9 mouse cellular contexts compared by ENCODE assay signal in genomic region chr5:136905630-136906029, GRCm38 (mm10). TPM values are rescaled to one million over a fixed set of nuclear protein-coding genes. Genes with fewer than 3 reads are reported as not detected.
DNase-seq lines count a peak whose midpoint lies in the region; ATAC-seq and TF ChIP-seq lines count a peak whose summit lies in the region.
"Had no signal": no experiment of that assay in that cellular context is flagged by ENCODE, and none has a peak within 500 bp of the region (broad histone marks: within the 10 kb centered on the region; RNA-seq: fewer than 3 reads in every experiment).

No protein-coding gene starts in this region.

- no peak overlapping the region for H3K4me2 ChIP-seq in liver, embryonic 13.5 days
- H3K4me2 ChIP-seq in liver, embryonic 12.5 days = no peak overlapping the region

- no peak for TF ChIP-seq POLR2A in spleen, adult 2 months (IDR thresholded peaks at IDR 0.05; ENCODE audit: low read depth, low read length)
- TF ChIP-seq POLR2A in cerebellum, adult 2 months (IDR thresholded peaks at IDR 0.05; ENCODE audit: borderline replicate concordance, insufficient read depth, low read length) = no peak

- peaks cover 12% of the 10 kb centered on the region; the same call in 1 of the 2 replicates for H3K4me1 ChIP-seq in liver, embryonic 13.5 days (replicated peaks)
- H3K4me1 ChIP-seq in liver, embryonic 12.5 days = peaks cover 11% of the 10 kb centered on the region; the same call in 1 of the 2 replicates
- no peaks in the 10 kb centered on the region for H3K4me1 ChIP-seq in spleen, adult 2 months (ENCODE audit: control insufficient read depth, insufficient read depth, insufficient read length)
- peaks cover 9% of the 10 kb centered on the region for H3K4me1 ChIP-seq in cerebellum, adult 2 months (ENCODE audit: control insufficient read depth, insufficient read depth, low read length)
- peaks cover 18% of the 10 kb centered on the region for H3K4me1 ChIP-seq in forebrain, embryonic 10.5 days

- no peaks in the 10 kb centered on the region for H3K27me3 ChIP-seq in liver, embryonic 13.5 days
- H3K27me3 ChIP-seq in liver, embryonic 12.5 days (replicated peaks) = no peaks in the 10 kb centered on the region
- no peaks in the 10 kb centered on the region for H3K27me3 ChIP-seq in spleen, adult 2 months (ENCODE audit: control insufficient read depth, insufficient read depth, low read length)
- no peaks in the 10 kb centered on the region for H3K27me3 ChIP-seq in cerebellum, adult 2 months (ENCODE audit: control insufficient read depth, insufficient read depth, low read length)
- H3K27me3 ChIP-seq in forebrain, embryonic 10.5 days (ENCODE audit: poor library complexity, severe bottlenecking) = no peaks in the 10 kb centered on the region
- H3K27me3 ChIP-seq: Patski had no signal

- TF ChIP-seq CTCF in spleen, adult 2 months (IDR thresholded peaks at IDR 0.05; ENCODE audit: extremely low read depth, insufficient read depth, insufficient read length, insufficient replicate concordance) = peak; percentile 35; the same call in 1 of the 2 replicates
- TF ChIP-seq CTCF in cerebellum, adult 2 months (IDR thresholded peaks at IDR 0.05; ENCODE audit: borderline replicate concordance, insufficient read depth, low read depth, low read length) = no peak; the same call in 1 of the 2 replicates

- no peak overlapping the region for H3K4me3 ChIP-seq in liver, embryonic 13.5 days (replicated peaks)
- H3K4me3 ChIP-seq in liver, embryonic 12.5 days = no peak overlapping the region
- no peak overlapping the region for H3K4me3 ChIP-seq in spleen, adult 2 months (ENCODE audit: extremely low read depth, insufficient read depth, insufficient read length)
- no peak overlapping the region for H3K4me3 ChIP-seq in cerebellum, adult 2 months (replicated peaks; ENCODE audit: insufficient read depth, low read depth, low read length)
- H3K4me3 ChIP-seq in forebrain, embryonic 10.5 days = no peak overlapping the region

- no peak overlapping the region for H3K27ac ChIP-seq in liver, embryonic 13.5 days
- H3K27ac ChIP-seq in liver, embryonic 12.5 days = no peak overlapping the region
- H3K27ac ChIP-seq in spleen, adult 2 months (ENCODE audit: insufficient read depth, low read length) = no peak overlapping the region
- H3K27ac ChIP-seq in cerebellum, adult 2 months (ENCODE audit: insufficient read depth, low read length) = no peak overlapping the region
- H3K27ac ChIP-seq in forebrain, embryonic 10.5 days = no peak overlapping the region

- H3K36me3 ChIP-seq in liver, embryonic 13.5 days = no peaks in the 10 kb centered on the region
- no peaks in the 10 kb centered on the region for H3K36me3 ChIP-seq in liver, embryonic 12.5 days
- no peaks in the 10 kb centered on the region for H3K36me3 ChIP-seq in spleen, adult 2 months (ENCODE audit: control insufficient read depth, insufficient read depth, low read length)
- peaks cover 2% of the 10 kb centered on the region; the same call in 1 of the 2 replicates for H3K36me3 ChIP-seq in forebrain, embryonic 10.5 days (replicated peaks)

- ATAC-seq in liver, embryonic 13.5 days (ENCODE audit: low read depth) = no peak
- no peak for ATAC-seq in liver, embryonic 12.5 days
- ATAC-seq: Patski had no signal

- H3K9ac ChIP-seq in liver, embryonic 13.5 days = no peak overlapping the region
- H3K9ac ChIP-seq in liver, embryonic 12.5 days = no peak overlapping the region

- WGBS in liver, embryonic 13.5 days (ENCODE audit: insufficient replicate concordance) = 29% methylated on average over 7 of the region's 7 CpGs
- WGBS in liver, embryonic 12.5 days (ENCODE audit: insufficient replicate concordance) = 35% methylated on average over 7 of the region's 7 CpGs
- 57% methylated on average over 7 of the region's 7 CpGs for WGBS in spleen, adult 2 months
- WGBS in cerebellum, adult 2 months = 51% methylated on average over 7 of the region's 7 CpGs
- WGBS in forebrain, embryonic 10.5 days = 51% methylated on average over 7 of the region's 7 CpGs

- no peaks in the 10 kb centered on the region for H3K9me3 ChIP-seq in liver, embryonic 13.5 days (replicated peaks)
- H3K9me3 ChIP-seq in liver, embryonic 12.5 days (replicated peaks) = no peaks in the 10 kb centered on the region
- peaks cover 2% of the 10 kb centered on the region; the same call in 1 of the 2 replicates for H3K9me3 ChIP-seq in forebrain, embryonic 10.5 days

- peak; percentile 43 for DNase-seq in embryo, embryonic 10.5 days (ENCODE audit: low spot score)
- DNase-seq in embryo, embryonic 11 days = no peak
- peak; percentile 13 for DNase-seq in liver, embryonic 13.5 days
- peak; percentile 30 for DNase-seq in adipocyte (ENCODE audit: low spot score)
- peak; percentile 27 to 39 for DNase-seq in spleen, adult 2 months (ENCODE audit: low read depth in 1 of 2, low spot score in 2 of 2)
- no peak for DNase-seq in cerebellum, adult 2 months
- no peak for DNase-seq in forebrain, embryonic 10.5 days (ENCODE audit: extremely low spot score, low spot score)

RNA-seq across cellular contexts. Expression of gene Ift22, which starts 2.3 kb away (rescaled TPM):
- polyA plus RNA-seq in liver, embryonic 13.5 days (2015; fragmentation: Nextera tagmentation; extraction: Ambion mirVana) = 13.3 and 13.7 TPM in 2 replicates
- 15.4 and 15.7 TPM in 2 replicates for polyA plus RNA-seq in liver, embryonic 12.5 days (2016; fragmentation: Nextera tagmentation; extraction: Ambion mirVana)
- polyA plus RNA-seq in spleen, adult 2 months (2012; rRNA removed) = 6.3 and 8.3 TPM in 2 replicates
- polyA plus RNA-seq in cerebellum, adult 2 months (2012; rRNA removed) = 58.7 and 63.1 TPM in 2 replicates
- 107 and 113 TPM in 2 replicates for polyA plus RNA-seq in forebrain, embryonic 10.5 days (2016; fragmentation: Nextera tagmentation; extraction: Ambion mirVana)

RNA-seq across cellular contexts. Expression of gene Col26a1, which starts 22.6 kb away (rescaled TPM):
- polyA plus RNA-seq in liver, embryonic 13.5 days (2015; fragmentation: Nextera tagmentation; extraction: Ambion mirVana) = 1.3 and 1.8 TPM in 2 replicates
- 2.6 and 4.0 TPM in 2 replicates for polyA plus RNA-seq in liver, embryonic 12.5 days (2016; fragmentation: Nextera tagmentation; extraction: Ambion mirVana)
- 0.87 and 0.98 TPM in 2 replicates for polyA plus RNA-seq in spleen, adult 2 months (2012; rRNA removed)
- polyA plus RNA-seq in cerebellum, adult 2 months (2012; rRNA removed) = 3.2 and 4.0 TPM in 2 replicates
- polyA plus RNA-seq in forebrain, embryonic 10.5 days (2016; fragmentation: Nextera tagmentation; extraction: Ambion mirVana) = 48.6 and 48.9 TPM in 2 replicates

RNA-seq across cellular contexts. Expression of gene Fis1, which starts 47.4 kb away (rescaled TPM):
- 190 and 196 TPM in 2 replicates for polyA plus RNA-seq in liver, embryonic 13.5 days (2015; fragmentation: Nextera tagmentation; extraction: Ambion mirVana)
- polyA plus RNA-seq in liver, embryonic 12.5 days (2016; fragmentation: Nextera tagmentation; extraction: Ambion mirVana) = 210 and 211 TPM in 2 replicates
- 130 and 172 TPM in 2 replicates for polyA plus RNA-seq in spleen, adult 2 months (2012; rRNA removed)
- 408 and 473 TPM in 2 replicates for polyA plus RNA-seq in cerebellum, adult 2 months (2012; rRNA removed)
- 243 and 263 TPM in 2 replicates for polyA plus RNA-seq in forebrain, embryonic 10.5 days (2016; fragmentation: Nextera tagmentation; extraction: Ambion mirVana)

Comparison
In these comparisons a context has a peak if more than half of its experiments do, and no peak if none do; other contexts are left out.
1. DNase-seq: peak in embryo, embryonic 10.5 days (single experiment), liver, embryonic 13.5 days (single experiment), adipocyte (single experiment) and spleen, adult 2 months (2 of 2); none in embryo, embryonic 11 days (single experiment), cerebellum, adult 2 months (0 of 2) and forebrain, embryonic 10.5 days (single experiment).